In the genomic region with DNA sequence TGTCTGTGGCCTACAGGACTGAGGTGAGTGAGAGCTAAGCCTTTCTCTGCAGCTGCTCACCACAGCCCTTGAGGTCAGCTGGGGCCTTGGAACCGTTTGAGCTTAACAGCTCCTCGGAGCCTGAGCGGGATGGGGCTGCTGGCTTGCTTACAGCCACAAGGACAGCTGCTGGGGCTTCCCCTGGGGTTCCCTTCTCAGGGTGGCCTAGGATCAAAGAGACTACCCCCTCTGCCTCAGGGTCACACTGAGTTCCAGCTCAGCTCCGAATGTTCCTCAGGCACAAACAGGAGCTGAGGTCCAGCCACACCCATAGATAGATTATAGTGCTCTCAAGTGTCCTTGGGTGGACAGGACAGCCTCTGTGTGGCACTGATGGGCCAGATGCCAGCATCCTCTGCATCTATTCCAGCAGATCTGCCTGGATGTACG, we compare ENCODE assay signal across 13 mouse cellular contexts.
A peak's percentile ranks its signal among the peaks of the same experiment; 100 is the strongest.
DNase-seq lines count a peak whose midpoint lies in the region; ATAC-seq and TF ChIP-seq lines count a peak whose summit lies in the region.
"Had no signal": no experiment of that assay in that cellular context is flagged by ENCODE, and none has a peak within 500 bp of the region (broad histone marks: within the 10 kb centered on the region; RNA-seq: fewer than 3 reads in every experiment).

No protein-coding gene starts in this region.

- intact Hi-C loops in heart, adult 2 months (cut with DNase I): no loop called here

- no peak for TF ChIP-seq EP300 in heart, adult 2 months (IDR thresholded peaks at IDR 0.05; ENCODE audit: insufficient read depth, low read depth, low read length)
- TF ChIP-seq EP300 in ES-Bruce4 (IDR thresholded peaks at IDR 0.05; ENCODE audit: insufficient read depth, low read depth, low read length): peak; percentile 56; the same call in 1 of the 2 replicates

- no peak for DNase-seq in heart, adult 2 months
- DNase-seq in right cerebral cortex, postnatal 14 days: no peak
- DNase-seq in layer of hippocampus, adult 8-10 months (ENCODE audit: low spot score in 2 of 2): no peak
- DNase-seq: cerebellum, adult 11-12 months; liver had no signal

- peak overlapping the region; percentile 12 for H3K27ac ChIP-seq in heart, adult 2 months
- H3K27ac ChIP-seq in heart, embryonic 11.5 days (ENCODE audit: low read depth, low read length): no peak overlapping the region
- peak overlapping the region; percentile 47 for H3K27ac ChIP-seq in ES-Bruce4 (ENCODE audit: insufficient read depth, low read length)
- no peak overlapping the region for H3K27ac ChIP-seq in embryonic facial prominence, embryonic 15.5 days (replicated peaks)
- no peak overlapping the region for H3K27ac ChIP-seq in lung, embryonic 15.5 days
- H3K27ac ChIP-seq: heart, embryonic 13.5 days; kidney, embryonic 15.5 days; midbrain, embryonic 12.5 days had no signal

- no peak for TF ChIP-seq POLR2A in heart, adult 2 months (IDR thresholded peaks at IDR 0.05; ENCODE audit: insufficient read depth, low read depth, low read length)
- TF ChIP-seq POLR2A in ES-Bruce4 (IDR thresholded peaks at IDR 0.05; ENCODE audit: insufficient read depth, low read length): no peak

- no peaks in the 10 kb centered on the region for H3K36me3 ChIP-seq in heart, adult 2 months (ENCODE audit: control insufficient read depth, insufficient read depth, low read length)
- no peaks in the 10 kb centered on the region for H3K36me3 ChIP-seq in heart, embryonic 11.5 days (ENCODE audit: control insufficient read depth, insufficient read depth, low read length)
- H3K36me3 ChIP-seq in ES-Bruce4 (ENCODE audit: control insufficient read depth, insufficient read depth, low read length, poor library complexity, severe bottlenecking): peaks cover 62% of the 10 kb centered on the region
- H3K36me3 ChIP-seq in embryonic facial prominence, embryonic 15.5 days: no peaks in the 10 kb centered on the region
- no peaks in the 10 kb centered on the region for H3K36me3 ChIP-seq in lung, embryonic 15.5 days
- H3K36me3 ChIP-seq: heart, embryonic 13.5 days; kidney, embryonic 15.5 days; midbrain, embryonic 12.5 days had no signal

- no peak overlapping the region for H3K4me3 ChIP-seq in heart, adult 2 months
- H3K4me3 ChIP-seq in heart, embryonic 11.5 days (ENCODE audit: low read depth, low read length): no peak overlapping the region
- H3K4me3 ChIP-seq in ES-Bruce4 (ENCODE audit: low read depth, low read length): peak overlapping the region; percentile 13; the same call in 1 of the 2 replicates
- no peak overlapping the region for H3K4me3 ChIP-seq in embryonic facial prominence, embryonic 15.5 days (replicated peaks)
- no peak overlapping the region for H3K4me3 ChIP-seq in lung, embryonic 15.5 days
- H3K4me3 ChIP-seq: heart, embryonic 13.5 days; kidney, embryonic 15.5 days; midbrain, embryonic 12.5 days had no signal

- H3K79me2 ChIP-seq in heart, adult 2 months (replicated peaks; ENCODE audit: control insufficient read depth, insufficient read depth, low read length): no peaks in the 10 kb centered on the region

- no peak overlapping the region for H3K9ac ChIP-seq in heart, adult 2 months (ENCODE audit: low read depth, low read length)
- no peak overlapping the region for H3K9ac ChIP-seq in heart, embryonic 11.5 days (ENCODE audit: low read depth, low read length)
- H3K9ac ChIP-seq in ES-Bruce4 (ENCODE audit: low read depth, poor library complexity, severe bottlenecking): 0 out of 2 replicates have a peak overlapping the region, but pooled peaks have one; percentile 9
- no peak overlapping the region for H3K9ac ChIP-seq in embryonic facial prominence, embryonic 15.5 days
- H3K9ac ChIP-seq in lung, embryonic 15.5 days: no peak overlapping the region
- H3K9ac ChIP-seq: heart, embryonic 13.5 days; kidney, embryonic 15.5 days; midbrain, embryonic 12.5 days had no signal

- peaks cover 4% of the 10 kb centered on the region for H3K4me1 ChIP-seq in heart, adult 2 months (ENCODE audit: control insufficient read depth, insufficient read depth, low read length)
- peaks cover 14% of the 10 kb centered on the region; the same call in 1 of the 2 replicates for H3K4me1 ChIP-seq in heart, embryonic 11.5 days (ENCODE audit: control insufficient read depth, insufficient read depth, low read length)
- H3K4me1 ChIP-seq in ES-Bruce4 (ENCODE audit: control insufficient read depth, insufficient read depth, low read length): peaks cover 14% of the 10 kb centered on the region
- H3K4me1 ChIP-seq in embryonic facial prominence, embryonic 15.5 days: peaks cover 6% of the 10 kb centered on the region; the same call in 1 of the 2 replicates
- H3K4me1 ChIP-seq in lung, embryonic 15.5 days: no peaks in the 10 kb centered on the region
- H3K4me1 ChIP-seq: midbrain, embryonic 12.5 days had no signal

- H3K27me3 ChIP-seq in heart, adult 2 months (ENCODE audit: control insufficient read depth, insufficient read depth, low read length): no peaks in the 10 kb centered on the region
- H3K27me3 ChIP-seq in heart, embryonic 11.5 days (ENCODE audit: control insufficient read depth, insufficient read depth, low read length): no peaks in the 10 kb centered on the region
- H3K27me3 ChIP-seq in ES-Bruce4 (ENCODE audit: control insufficient read depth, insufficient read depth, low read length, poor library complexity, severe bottlenecking): no peaks in the 10 kb centered on the region
- no peaks in the 10 kb centered on the region for H3K27me3 ChIP-seq in embryonic facial prominence, embryonic 15.5 days
- no peaks in the 10 kb centered on the region for H3K27me3 ChIP-seq in lung, embryonic 15.5 days
- H3K27me3 ChIP-seq: heart, embryonic 13.5 days; kidney, embryonic 15.5 days; midbrain, embryonic 12.5 days had no signal

- H3K9me3 ChIP-seq in heart, embryonic 11.5 days (replicated peaks; ENCODE audit: control insufficient read depth, low read length): no peaks in the 10 kb centered on the region
- no peaks in the 10 kb centered on the region for H3K9me3 ChIP-seq in ES-Bruce4 (replicated peaks; ENCODE audit: control insufficient read depth, insufficient read depth, low read length, poor library complexity, severe bottlenecking)
- H3K9me3 ChIP-seq in embryonic facial prominence, embryonic 15.5 days (replicated peaks): no peaks in the 10 kb centered on the region
- no peaks in the 10 kb centered on the region for H3K9me3 ChIP-seq in lung, embryonic 15.5 days
- H3K9me3 ChIP-seq: heart, embryonic 13.5 days; kidney, embryonic 15.5 days; midbrain, embryonic 12.5 days had no signal

- TF ChIP-seq CTCF in heart, adult 2 months (IDR thresholded peaks at IDR 0.05): no peak
- TF ChIP-seq CTCF in ES-Bruce4 (IDR thresholded peaks at IDR 0.05; ENCODE audit: low read depth, low read length): no peak

- no peak for ATAC-seq in heart, embryonic 11.5 days (replicated peaks; ENCODE audit: insufficient number of reproducible peaks, low FRiP score, low TSS enrichment)
- peak; percentile 70 for ATAC-seq in embryonic facial prominence, embryonic 15.5 days (ENCODE audit: insufficient number of reproducible peaks, low FRiP score, low TSS enrichment, low read depth)
- ATAC-seq in lung, embryonic 15.5 days (ENCODE audit: borderline replicate concordance, extremely low read depth, low FRiP score, low TSS enrichment): peak; percentile 36; the same call in 1 of the 2 replicates
- no peak for ATAC-seq in monocyte, adult 5-6 weeks (replicated peaks; ENCODE audit: insufficient number of reproducible peaks, low FRiP score, low TSS enrichment, poor library complexity, severe bottlenecking)

- H3K4me2 ChIP-seq in heart, embryonic 11.5 days: no peak overlapping the region
- no peak overlapping the region for H3K4me2 ChIP-seq in embryonic facial prominence, embryonic 15.5 days (replicated peaks)
- H3K4me2 ChIP-seq in lung, embryonic 15.5 days: no peak overlapping the region
- H3K4me2 ChIP-seq: heart, embryonic 13.5 days; kidney, embryonic 15.5 days; midbrain, embryonic 12.5 days had no signal

- WGBS in heart, adult 2 months: 19% methylated on average over 5 of the region's 5 CpGs
- WGBS in heart, embryonic 11.5 days (ENCODE audit: insufficient replicate concordance): 40% methylated on average over 5 of the region's 5 CpGs
- 44% methylated on average over 5 of the region's 5 CpGs for WGBS in embryonic facial prominence, embryonic 15.5 days
- 40% methylated on average over 5 of the region's 5 CpGs for WGBS in lung, embryonic 15.5 days

Comparison
In these comparisons a context has a peak if more than half of its experiments do, and no peak if none do; other contexts are left out.
1. H3K27ac ChIP-seq: peak in heart, adult 2 months (single experiment) and ES-Bruce4 (single experiment); none in heart, embryonic 11.5 days (single experiment), embryonic facial prominence, embryonic 15.5 days (single experiment) and lung, embryonic 15.5 days (single experiment).
2. ATAC-seq: peak in embryonic facial prominence, embryonic 15.5 days (single experiment) and lung, embryonic 15.5 days (single experiment); none in heart, embryonic 11.5 days (single experiment) and monocyte, adult 5-6 weeks (single experiment).